In the genomic region with DNA sequence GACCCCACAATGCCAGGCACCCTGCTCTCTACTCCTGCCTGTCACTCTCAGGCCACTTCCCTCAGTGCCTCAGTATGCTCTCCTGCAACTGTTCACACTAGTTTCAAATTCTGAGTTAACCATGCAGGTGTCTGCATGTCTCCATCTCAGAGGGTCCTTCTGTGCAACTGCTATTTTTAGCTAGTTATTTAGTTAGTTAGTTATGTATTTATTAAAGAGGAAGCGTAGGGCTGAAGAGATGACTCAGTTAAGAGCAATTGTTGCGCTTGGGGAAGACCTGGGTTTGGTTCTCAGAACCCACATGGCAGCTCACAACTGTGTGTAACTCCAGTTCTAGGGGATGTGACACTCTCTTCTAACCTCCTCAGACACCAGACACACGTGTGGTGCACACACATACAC, we compare ENCODE assay signal across 19 mouse cellular contexts. TPM values are rescaled to one million over a fixed set of nuclear protein-coding genes. Genes with fewer than 3 reads are reported as not detected.
DNase-seq lines count a peak whose midpoint lies in the region; ATAC-seq and TF ChIP-seq lines count a peak whose summit lies in the region.
"Had no signal": no experiment of that assay in that cellular context is flagged by ENCODE, and none has a peak within 500 bp of the region (broad histone marks: within the 10 kb centered on the region; RNA-seq: fewer than 3 reads in every experiment).

No protein-coding gene starts in this region.

- TF ChIP-seq POLR2A in CH12.LX (IDR thresholded peaks at IDR 0.05; ENCODE audit: low read depth, low read length), result no peak

- H3K4me3 ChIP-seq in limb, embryonic 15.5 days, result no peak overlapping the region
- no peak overlapping the region for H3K4me3 ChIP-seq in limb, embryonic 10.5 days
- H3K4me3 ChIP-seq in CH12.LX (replicated peaks in 1 of 3; ENCODE audit: low read depth in 2 of 3, low read length in 2 of 3, poor library complexity in 1 of 3), result peak overlapping the region in 1 of 3 experiments; percentile 9
- H3K4me3 ChIP-seq: heart, embryonic 13.5 days; hindbrain, embryonic 15.5 days had no signal

- H3K9me3 ChIP-seq in limb, embryonic 15.5 days, result no peaks in the 10 kb centered on the region
- no peaks in the 10 kb centered on the region for H3K9me3 ChIP-seq in limb, embryonic 10.5 days (replicated peaks)
- peaks cover 4% of the 10 kb centered on the region for H3K9me3 ChIP-seq in CH12.LX (replicated peaks; ENCODE audit: low read length)
- H3K9me3 ChIP-seq: heart, embryonic 13.5 days; hindbrain, embryonic 15.5 days had no signal

- dilution Hi-C loops in CH12.LX (cut with MboI; ENCODE audit: extremely low pct_ligation_motif_present, extremely low pct_unique_long_range_greater_than_20kb, low sequenced_read_pairs), result no loop called here

- peak overlapping the region; percentile 85; the same call in 1 of the 2 replicates for H3K27ac ChIP-seq in limb, embryonic 15.5 days
- H3K27ac ChIP-seq in limb, embryonic 10.5 days, result no peak overlapping the region
- peak overlapping the region; percentile 98 for H3K27ac ChIP-seq in CH12.LX (ENCODE audit: insufficient read depth, low read depth)
- H3K27ac ChIP-seq: heart, embryonic 13.5 days; hindbrain, embryonic 15.5 days had no signal

- no peaks in the 10 kb centered on the region for H3K36me3 ChIP-seq in limb, embryonic 15.5 days
- H3K36me3 ChIP-seq in limb, embryonic 10.5 days, result no peaks in the 10 kb centered on the region
- H3K36me3 ChIP-seq in CH12.LX (replicated peaks in 1 of 2; ENCODE audit: control insufficient read depth in 1 of 2, insufficient read depth in 1 of 2, low read length in 1 of 2), result peaks cover 0 to 15% of the 10 kb centered on the region in 2 experiments
- H3K36me3 ChIP-seq: heart, embryonic 13.5 days; hindbrain, embryonic 15.5 days had no signal

- H3K9ac ChIP-seq in limb, embryonic 15.5 days, result no peak overlapping the region
- H3K9ac ChIP-seq in CH12.LX (ENCODE audit: insufficient read depth, low read depth), result no peak overlapping the region
- H3K9ac ChIP-seq: heart, embryonic 13.5 days; hindbrain, embryonic 15.5 days had no signal

- no peak; the same call in 1 of the 2 replicates for TF ChIP-seq RAD21 in CH12.LX (IDR thresholded peaks at IDR 0.05; ENCODE audit: low read depth, low read length)

- peak; percentile 76 for TF ChIP-seq EP300 in CH12.LX (IDR thresholded peaks at IDR 0.05; ENCODE audit: low read length)

- no peak for ATAC-seq in limb, embryonic 15.5 days (ENCODE audit: insufficient number of reproducible peaks, low FRiP score, low TSS enrichment, low read depth)
- ATAC-seq: activated CD4-positive, CD25-positive, alpha-beta regulatory T cell, adult 4 months; forebrain, embryonic 16.5 days; inflammation-experienced regulatory T-cells, adult 6 months; Patski had no signal

- peaks cover 47% of the 10 kb centered on the region for H3K4me1 ChIP-seq in limb, embryonic 15.5 days
- H3K4me1 ChIP-seq in limb, embryonic 10.5 days, result peaks cover 31% of the 10 kb centered on the region
- peaks cover 40 to 78% of the 10 kb centered on the region in 2 experiments for H3K4me1 ChIP-seq in CH12.LX (ENCODE audit: control insufficient read depth in 1 of 2, insufficient read depth in 2 of 2)

- H3K4me2 ChIP-seq in limb, embryonic 15.5 days, result no peak overlapping the region
- H3K4me2 ChIP-seq in CH12.LX (ENCODE audit: insufficient read depth, low read depth, poor library complexity, severe bottlenecking), result peak overlapping the region; percentile 48
- H3K4me2 ChIP-seq: heart, embryonic 13.5 days; hindbrain, embryonic 15.5 days had no signal

- in situ Hi-C loops in CH12.LX (cut with MboI; ENCODE audit: low pct_ligation_motif_present, low pct_unique_long_range_greater_than_20kb, low sequenced_read_pairs), result loop anchor here (5.0 to 25.0 kb wide), 3 partner anchors 34 to 329 kb away; partner anchors contain the start of genes Timp4 and Vgll4

- no peaks in the 10 kb centered on the region for H3K27me3 ChIP-seq in limb, embryonic 15.5 days
- H3K27me3 ChIP-seq in limb, embryonic 10.5 days (ENCODE audit: low read depth, poor library complexity, severe bottlenecking), result no peaks in the 10 kb centered on the region; the same call in 1 of the 2 replicates
- no peaks in the 10 kb centered on the region for H3K27me3 ChIP-seq in CH12.LX (replicated peaks)
- H3K27me3 ChIP-seq: heart, embryonic 13.5 days; hindbrain, embryonic 15.5 days; Patski had no signal

- DNase-seq in limb, embryonic 10.5 days (ENCODE audit: low spot score), result no peak
- DNase-seq in CH12.LX (ENCODE audit: extremely low read depth), result peak; percentile 59
- DNase-seq in induced T-regulatory cell, adult 2 months (ENCODE audit: low read depth), result peak; percentile 12
- DNase-seq in ovary, adult 18-20 months (ENCODE audit: low spot score), result no peak
- no peak for DNase-seq in frontal cortex, postnatal 14 days (ENCODE audit: low spot score in 2 of 2)
- DNase-seq: adrenal gland, postnatal 14 days; B cell, adult 2 months; cerebellum, adult 11-12 months; cerebellum, adult 9-10 months; cerebellum, postnatal 25 days; gastrocnemius, postnatal 14 days; heart, postnatal 36 days had no signal

- 85% methylated on average over 3 of the region's 3 CpGs for WGBS in limb, embryonic 15.5 days
- WGBS in limb, embryonic 10.5 days, result 88% methylated on average over 3 of the region's 3 CpGs

- H3K79me2 ChIP-seq in CH12.LX (replicated peaks; ENCODE audit: control insufficient read depth, extremely low read depth, insufficient read depth, poor library complexity, severe bottlenecking), result peaks cover 46% of the 10 kb centered on the region

- TF ChIP-seq CTCF in CH12.LX (conservative IDR thresholded peaks at IDR 0.05 in 1 of 2, IDR thresholded peaks at IDR 0.05 in 1 of 2; ENCODE audit: low read depth in 2 of 2, low read length in 2 of 2), result no peak

TF ChIP-seq in CH12.LX, 34 proteins besides CTCF, POLR2A, EP300 and RAD21:
- TF ChIP-seq ETS1 (conservative IDR thresholded peaks at IDR 0.05; ENCODE audit: low read depth, low read length), result peak; percentile 78
- peak; percentile 71 for TF ChIP-seq BHLHE40 (IDR thresholded peaks at IDR 0.05; ENCODE audit: low read depth, low read length)
- no peak for TF ChIP-seq HCFC1 (IDR thresholded peaks at IDR 0.05; ENCODE audit: low read depth, low read length)
- no peak for TF ChIP-seq SMC3 (IDR thresholded peaks at IDR 0.05; ENCODE audit: low read depth, low read length)
- TF ChIP-seq TCF12 (IDR thresholded peaks at IDR 0.05; ENCODE audit: low read depth, low read length), result peak; percentile 74; the same call in 1 of the 2 replicates
- no peak; the same call in 1 of the 2 replicates for TF ChIP-seq SIN3A (IDR thresholded peaks at IDR 0.05; ENCODE audit: low read length)
- TF ChIP-seq MEF2A (IDR thresholded peaks at IDR 0.05; ENCODE audit: borderline replicate concordance, low read depth, low read length), result peak; percentile 95; the same call in 1 of the 2 replicates
- TF ChIP-seq MAX (IDR thresholded peaks at IDR 0.05; ENCODE audit: low read length), result peak; percentile 73
- TF ChIP-seq TBP (conservative IDR thresholded peaks at IDR 0.05; ENCODE audit: low read depth, low read length), result 0 out of 2 replicates have a peak, but pooled peaks have one; percentile 5
- no peak for TF ChIP-seq PAX5 (IDR thresholded peaks at IDR 0.05; ENCODE audit: low read length)
- peak; percentile 67 for TF ChIP-seq JUN (IDR thresholded peaks at IDR 0.05; ENCODE audit: insufficient read depth, low read depth, low read length)
- TF ChIP-seq JUND (conservative IDR thresholded peaks at IDR 0.05; ENCODE audit: low read depth, low read length), result peak; percentile 46
- no peak for TF ChIP-seq MAFK (IDR thresholded peaks at IDR 0.05; ENCODE audit: insufficient replicate concordance, low read length)
- TF ChIP-seq IRF4 (IDR thresholded peaks at IDR 0.05; ENCODE audit: low read depth, low read length), result peak; percentile 75
- TF ChIP-seq MYC (IDR thresholded peaks at IDR 0.05; ENCODE audit: low read depth, low read length), result peak; percentile 78

RNA-seq across cellular contexts. Expression of gene Vgll4, which starts 36.8 kb away (rescaled TPM):
- polyA plus RNA-seq in limb, embryonic 15.5 days (2015; fragmentation: Nextera tagmentation; extraction: Ambion mirVana), result 121 and 130 TPM in 2 replicates
- 114 and 129 TPM in 2 replicates for polyA plus RNA-seq in limb, embryonic 10.5 days (2016; fragmentation: Nextera tagmentation; extraction: Ambion mirVana)
- total RNA-seq in CH12.LX (2012; rRNA removed), result 73.7 and 85.1 TPM in 2 replicates
- total RNA-seq in CH12.LX (2014; rRNA removed), result 29.3 and 34.6 TPM in 2 replicates
- polyA plus RNA-seq in CH12.LX (2012; ENCODE audit: insufficient read length, low read depth), result 32.4 and 37.3 TPM in 2 replicates

Comparison
In these comparisons a context has a peak if more than half of its experiments do, and no peak if none do; other contexts are left out.
1. DNase-seq: peak in CH12.LX (single experiment) and induced T-regulatory cell, adult 2 months (single experiment); none in limb, embryonic 10.5 days (single experiment), ovary, adult 18-20 months (single experiment) and frontal cortex, postnatal 14 days (0 of 2).